Mouse (Mus musculus) lung, postnatal 0 days (tissue): ENCODE measurements around the gene Rab31.

Experiments used
- CTCF ChIP-seq: IDR thresholded peaks from 2 replicates; pipeline ENCODE4 v1.5.1; 2016; ENCODE audit warnings: antibody characterized with exemption, mild to moderate bottlenecking
- EP300 ChIP-seq: IDR thresholded peaks from 2 replicates; pipeline ENCODE4 v1.6.1; 2016; ENCODE audit warnings: antibody characterized with exemption, mild to moderate bottlenecking, control low read depth

- TF ChIP-seq CTCF (no peak), EP300 (no peak)
Observed at GRCm38 (mm10) chr17:65777461-65777860, 4.9 kb upstream of the Rab31 start.
